Mouse (Mus musculus) splenic B cell, adult 2 months (primary cell): ENCODE data around the gene Snapc4.

ENCODE experiments used
- DNase-seq: peaks from one replicate; pipeline ENCODE4 v3.0.0-alpha.2; 2011; ENCODE audit warnings: low read depth, low spot score
- H3K27me3 ChIP-seq: 2 replicates; pipeline ENCODE4 v1.6.1; 2012; ENCODE audit warnings: mild to moderate bottlenecking, low read length, moderate library complexity, mixed read lengths; ENCODE audit not compliant: control insufficient read depth, poor library complexity, insufficient read depth, severe bottlenecking
- H3K36me3 ChIP-seq: 2 replicates; pipeline ENCODE4 v1.6.1; 2012; ENCODE audit warnings: mild to moderate bottlenecking, low read length, moderate library complexity, mixed read lengths; ENCODE audit not compliant: control insufficient read depth, poor library complexity, insufficient read depth, severe bottlenecking

Gene Snapc4

GRCm38 (mm10) chr2:26380131-26380771, at the start of gene Snapc4:
Snapc4 (minus strand) TSS chr2:26380653.
- peak; percentile 84 for DNase-seq
- H3K27me3 ChIP-seq = no peaks in the 10 kb centered on the region
- H3K36me3 ChIP-seq = peaks cover 9% of the 10 kb centered on the region

- H3K27me3 ChIP-seq = no peaks in the 10 kb centered on the region
- DNase-seq = no peak
Observed at GRCm38 (mm10) chr2:26429851-26430250, 49.4 kb upstream of the Snapc4 start.

GRCm38 (mm10) chr2:26424541-26424940, 44.1 kb upstream of the Snapc4 start:
- no peaks in the 10 kb centered on the region for H3K27me3 ChIP-seq
- H3K36me3 ChIP-seq = peaks cover 19% of the 10 kb centered on the region
- no peak for DNase-seq

More at GRCm38 (mm10) chr2:26429851-26430250, 49.4 kb upstream of the Snapc4 start:
- H3K36me3 ChIP-seq = peaks cover 7% of the 10 kb centered on the region

GRCm38 (mm10) chr2:26423086-26423485, 42.6 kb upstream of the Snapc4 start:
- no peak for DNase-seq

GRCm38 (mm10) chr2:26421969-26422368, 41.5 kb upstream of the Snapc4 start:
- peaks cover 14% of the 10 kb centered on the region for H3K36me3 ChIP-seq
- DNase-seq = no peak
- H3K27me3 ChIP-seq = no peaks in the 10 kb centered on the region

More at GRCm38 (mm10) chr2:26423086-26423485, 42.6 kb upstream of the Snapc4 start:
- H3K36me3 ChIP-seq = peaks cover 14% of the 10 kb centered on the region
- no peaks in the 10 kb centered on the region for H3K27me3 ChIP-seq

- H3K36me3 ChIP-seq = peaks cover 15% of the 10 kb centered on the region
- H3K27me3 ChIP-seq = no peaks in the 10 kb centered on the region
- no peak for DNase-seq
Observed at GRCm38 (mm10) chr2:26418120-26418519, 37.7 kb upstream of the Snapc4 start.

- peaks cover 12% of the 10 kb centered on the region for H3K36me3 ChIP-seq
- no peak for DNase-seq
- H3K27me3 ChIP-seq = no peaks in the 10 kb centered on the region
Observed at GRCm38 (mm10) chr2:26417066-26417465, 36.6 kb upstream of the Snapc4 start.

- no peak for DNase-seq
- Histone ChIP-seq H3K27me3 (no peaks in the 10 kb centered on the region), H3K36me3 (peaks cover 3% of the 10 kb centered on the region)
Observed at GRCm38 (mm10) chr2:26410931-26411411, 30.5 kb upstream of the Snapc4 start.

GRCm38 (mm10) chr2:26410091-26410490, 29.6 kb upstream of the Snapc4 start:
- DNase-seq = no peak
- no peaks in the 10 kb centered on the region for H3K27me3 ChIP-seq
- H3K36me3 ChIP-seq = no peaks in the 10 kb centered on the region; the same call in none of the 2 replicates

GRCm38 (mm10) chr2:26409362-26409761, 28.9 kb upstream of the Snapc4 start:
- Histone ChIP-seq H3K27me3 (no peaks in the 10 kb centered on the region), H3K36me3 (no peaks in the 10 kb centered on the region; the same call in none of the 2 replicates)
- no peak for DNase-seq

GRCm38 (mm10) chr2:26408515-26409356, 28.3 kb upstream of the Snapc4 start, which contains the start of gene Inpp5e:
Inpp5e (minus strand) TSS chr2:26409203.
- Histone ChIP-seq H3K27me3 (no peaks in the 10 kb centered on the region), H3K36me3 (no peaks in the 10 kb centered on the region; the same call in 1 of the 2 replicates)
- peak; percentile 96 for DNase-seq

- H3K36me3 ChIP-seq = peaks cover 10% of the 10 kb centered on the region
- no peaks in the 10 kb centered on the region for H3K27me3 ChIP-seq
- no peak for DNase-seq
Observed at GRCm38 (mm10) chr2:26403306-26403705, 22.9 kb upstream of the Snapc4 start.

- Histone ChIP-seq H3K36me3 (peaks cover 11% of the 10 kb centered on the region), H3K27me3 (no peaks in the 10 kb centered on the region)
- no peak for DNase-seq
Observed at GRCm38 (mm10) chr2:26402265-26402664, 21.8 kb upstream of the Snapc4 start.

- no peaks in the 10 kb centered on the region for H3K27me3 ChIP-seq
- peaks cover 11% of the 10 kb centered on the region for H3K36me3 ChIP-seq
- DNase-seq = no peak
Observed at GRCm38 (mm10) chr2:26401023-26401422, 20.6 kb upstream of the Snapc4 start.

GRCm38 (mm10) chr2:26400296-26400695, 19.8 kb upstream of the Snapc4 start:
- H3K36me3 ChIP-seq = peaks cover 12% of the 10 kb centered on the region
- H3K27me3 ChIP-seq = no peaks in the 10 kb centered on the region
- no peak for DNase-seq
